Mouse (Mus musculus): ENCODE results near the gene Tex38. TPM values are rescaled to one million over a fixed set of nuclear protein-coding genes. Genes with fewer than 3 reads are reported as not detected.
A peak's percentile ranks its signal among the peaks of the same experiment; 100 is the strongest.

Tex38 gene
- polyA plus RNA-seq, 1 experiment = not detected

DNA sequence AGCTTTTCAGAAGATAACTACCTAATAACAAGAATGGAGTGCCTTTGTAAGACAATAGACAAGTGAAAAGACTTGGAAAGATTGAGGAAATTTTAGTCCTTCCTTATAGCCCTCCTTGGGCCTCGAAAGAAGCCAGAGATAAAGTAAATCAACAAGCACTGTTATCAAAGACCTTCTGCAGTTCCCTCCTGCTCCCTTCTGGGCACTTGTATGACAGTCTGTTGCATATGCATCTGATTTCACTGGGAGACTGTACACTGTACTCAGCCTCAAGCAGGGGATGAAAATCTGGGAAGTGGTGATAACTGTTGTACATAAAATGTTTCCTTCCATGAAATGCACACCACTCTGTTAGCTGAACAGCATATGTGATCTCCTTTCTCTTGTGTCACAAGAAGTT lies 31.5 kb downstream of the Tex38 start:
- Histone ChIP-seq H3K36me3 (ENCODE audit: control insufficient read depth, insufficient read depth) (peaks cover 62% of the 10 kb centered on the region), H3K4me3 (ENCODE audit: insufficient read depth, poor library complexity, severe bottlenecking) (no peak overlapping the region), H3K79me2 (ENCODE audit: control insufficient read depth, insufficient read depth) (no peaks in the 10 kb centered on the region), H3K79me3 (ENCODE audit: low read depth) (no peaks in the 10 kb centered on the region), H3K27me3 (ENCODE audit: control insufficient read depth, insufficient read depth, insufficient read length) (no peaks in the 10 kb centered on the region), H3ac (ENCODE audit: control insufficient read depth, insufficient read length, low read depth) (no peak overlapping the region)
- TF ChIP-seq MYOG (IDR thresholded peaks at IDR 0.05; ENCODE audit: control insufficient read depth, extremely low read depth, insufficient read length) (no peak), MYOD1 (IDR thresholded peaks at IDR 0.05; ENCODE audit: control insufficient read depth, insufficient read length, low read depth) (no peak), CTCF (IDR thresholded peaks at IDR 0.05; ENCODE audit: control insufficient read depth, insufficient read depth, insufficient read length) (no peak), MAX (IDR thresholded peaks at IDR 0.05) (no peak), FOSL1 (IDR thresholded peaks at IDR 0.05; ENCODE audit: insufficient read depth, low read length, poor library complexity, severe bottlenecking) (no peak)

DNA sequence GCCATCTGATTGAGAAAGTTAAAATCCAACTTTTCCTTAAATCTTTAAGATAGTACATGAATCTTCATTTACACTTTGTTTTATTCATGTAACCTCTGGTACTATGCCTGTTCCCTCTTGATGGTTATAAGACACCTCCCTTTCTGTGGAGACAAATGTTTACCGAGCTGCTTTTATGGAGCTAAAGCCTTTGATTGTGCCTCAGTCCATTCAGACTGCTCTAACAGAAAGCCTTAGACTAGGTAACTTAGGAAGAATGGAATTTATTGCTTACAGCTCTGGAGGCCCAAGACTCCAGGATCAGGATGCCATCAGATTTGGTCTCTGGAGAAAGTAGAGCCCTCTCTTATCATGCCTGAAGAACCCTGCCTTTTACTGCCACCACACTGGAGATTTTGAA lies 32.6 kb downstream of the Tex38 start:
- Histone ChIP-seq H3K36me3 (ENCODE audit: control insufficient read depth, insufficient read depth) (peaks cover 58% of the 10 kb centered on the region), H3K79me2 (ENCODE audit: control insufficient read depth, insufficient read depth) (no peaks in the 10 kb centered on the region), H3K79me3 (ENCODE audit: low read depth) (no peaks in the 10 kb centered on the region), H3K27me3 (ENCODE audit: control insufficient read depth, insufficient read depth, insufficient read length) (no peaks in the 10 kb centered on the region), H3ac (ENCODE audit: control insufficient read depth, insufficient read length, low read depth) (no peak overlapping the region), H3K4me3 (ENCODE audit: insufficient read depth, poor library complexity, severe bottlenecking) (no peak overlapping the region)
- TF ChIP-seq USF1 (IDR thresholded peaks at IDR 0.05; ENCODE audit: low read depth) (no peak), CTCF (IDR thresholded peaks at IDR 0.05; ENCODE audit: control insufficient read depth, insufficient read depth, insufficient read length) (no peak), CEBPB (IDR thresholded peaks at IDR 0.05; ENCODE audit: low read depth) (no peak), MYOD1 (IDR thresholded peaks at IDR 0.05; ENCODE audit: control insufficient read depth, insufficient read length, low read depth) (no peak), FOSL1 (IDR thresholded peaks at IDR 0.05; ENCODE audit: insufficient read depth, low read length, poor library complexity, severe bottlenecking) (no peak), MYOG (IDR thresholded peaks at IDR 0.05; ENCODE audit: control insufficient read depth, extremely low read depth, insufficient read length) (no peak), MAX (IDR thresholded peaks at IDR 0.05) (no peak)

DNA sequence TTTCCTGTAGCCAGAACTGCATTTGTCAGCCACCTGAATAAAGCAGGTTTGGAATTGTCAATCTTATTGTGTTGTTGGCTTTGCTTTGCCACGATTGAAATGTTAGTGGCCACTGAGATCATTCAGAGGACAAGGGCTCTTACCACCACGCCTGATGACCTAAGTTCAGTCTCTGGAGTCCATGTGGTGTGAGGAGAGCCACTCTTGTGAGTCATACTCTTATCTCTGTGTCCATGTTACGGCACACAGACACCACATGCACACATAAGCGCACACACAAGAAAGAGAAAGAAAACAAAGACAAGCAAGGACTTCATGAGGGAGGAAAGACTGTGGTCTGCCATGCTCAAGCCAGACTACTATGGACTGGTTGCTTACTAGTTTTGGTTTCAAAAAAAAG lies 37.7 kb downstream of the Tex38 start:
- Histone ChIP-seq H3K27me3 (ENCODE audit: control insufficient read depth, insufficient read depth, insufficient read length) (no peaks in the 10 kb centered on the region), H3K79me2 (ENCODE audit: control insufficient read depth, insufficient read depth) (peaks cover 25% of the 10 kb centered on the region), H3K79me3 (ENCODE audit: low read depth) (peaks cover 7% of the 10 kb centered on the region), H3K4me3 (ENCODE audit: insufficient read depth, poor library complexity, severe bottlenecking) (no peak overlapping the region), H3K36me3 (ENCODE audit: control insufficient read depth, insufficient read depth) (peaks cover 52% of the 10 kb centered on the region), H3ac (ENCODE audit: control insufficient read depth, insufficient read length, low read depth) (no peak overlapping the region)
- TF ChIP-seq USF1 (IDR thresholded peaks at IDR 0.05; ENCODE audit: low read depth) = no peak
- no peak for TF ChIP-seq MYOD1 (IDR thresholded peaks at IDR 0.05; ENCODE audit: control insufficient read depth, insufficient read length, low read depth)
- no peak for TF ChIP-seq MYOG (IDR thresholded peaks at IDR 0.05; ENCODE audit: control insufficient read depth, extremely low read depth, insufficient read length)
- no peak for TF ChIP-seq FOSL1 (IDR thresholded peaks at IDR 0.05; ENCODE audit: insufficient read depth, low read length, poor library complexity, severe bottlenecking)
- TF ChIP-seq MAX (IDR thresholded peaks at IDR 0.05) = no peak
- TF ChIP-seq CEBPB (IDR thresholded peaks at IDR 0.05; ENCODE audit: low read depth) = no peak
- no peak for TF ChIP-seq CTCF (IDR thresholded peaks at IDR 0.05; ENCODE audit: control insufficient read depth, insufficient read depth, insufficient read length)

DNA sequence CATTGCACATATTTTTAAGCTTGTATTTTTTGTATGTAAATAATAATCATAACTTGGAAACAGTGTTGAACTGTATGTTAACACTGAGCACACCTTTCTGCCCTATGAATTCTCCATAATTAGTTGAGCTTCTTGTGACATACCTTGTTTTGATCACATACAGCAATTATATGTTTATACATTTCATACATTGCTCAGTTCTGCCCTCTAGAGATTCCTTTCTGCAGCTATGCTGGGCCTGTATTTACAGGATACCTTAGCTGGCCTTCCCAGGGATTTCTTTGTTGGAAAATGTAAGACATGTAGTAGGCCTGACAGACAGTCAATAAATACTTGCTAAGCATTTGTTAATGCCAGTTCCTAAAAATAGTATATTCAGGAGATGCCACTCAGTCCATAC lies 38.2 kb downstream of the Tex38 start:
- Histone ChIP-seq H3K79me2 (ENCODE audit: control insufficient read depth, insufficient read depth) (peaks cover 29% of the 10 kb centered on the region), H3K79me3 (ENCODE audit: low read depth) (peaks cover 8% of the 10 kb centered on the region), H3K4me3 (ENCODE audit: insufficient read depth, poor library complexity, severe bottlenecking) (no peak overlapping the region), H3ac (ENCODE audit: control insufficient read depth, insufficient read length, low read depth) (no peak overlapping the region), H3K27me3 (ENCODE audit: control insufficient read depth, insufficient read depth, insufficient read length) (no peaks in the 10 kb centered on the region), H3K36me3 (ENCODE audit: control insufficient read depth, insufficient read depth) (peaks cover 48% of the 10 kb centered on the region)
- no peak for TF ChIP-seq CTCF (IDR thresholded peaks at IDR 0.05; ENCODE audit: control insufficient read depth, insufficient read depth, insufficient read length)
- no peak for TF ChIP-seq USF1 (IDR thresholded peaks at IDR 0.05; ENCODE audit: low read depth)
- TF ChIP-seq MYOG (IDR thresholded peaks at IDR 0.05; ENCODE audit: control insufficient read depth, extremely low read depth, insufficient read length) = no peak
- TF ChIP-seq CEBPB (IDR thresholded peaks at IDR 0.05; ENCODE audit: low read depth) = no peak
- no peak for TF ChIP-seq MAX (IDR thresholded peaks at IDR 0.05)

DNA sequence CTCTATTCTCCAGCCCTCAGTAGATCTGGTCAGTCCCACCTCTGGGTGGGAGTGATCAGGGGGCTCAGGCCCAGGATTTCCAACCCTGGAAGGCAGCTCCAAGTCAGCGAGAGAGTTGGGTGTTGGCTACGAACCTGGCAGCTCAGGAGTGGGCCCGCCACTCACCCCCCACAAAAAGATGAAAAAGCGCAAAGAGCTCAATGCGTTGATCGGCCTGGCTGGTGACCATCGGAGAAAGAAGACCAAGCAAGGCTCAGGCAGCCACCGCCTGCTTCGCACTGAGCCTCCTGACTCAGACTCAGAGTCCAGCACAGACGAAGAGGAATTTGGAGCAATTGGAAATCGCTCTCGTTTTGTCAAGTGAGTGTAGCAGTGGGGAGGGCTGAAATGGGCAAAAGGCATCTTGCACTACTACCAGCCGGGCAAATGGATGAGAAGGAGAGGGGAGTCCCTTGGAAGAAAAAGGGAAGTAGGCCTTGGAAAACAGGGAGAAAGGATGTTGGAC lies 42.3 kb downstream of the Tex38 start:
- Histone ChIP-seq H3K79me3 (ENCODE audit: low read depth) (peaks cover 8% of the 10 kb centered on the region), H3K79me2 (ENCODE audit: control insufficient read depth, insufficient read depth) (peaks cover 29% of the 10 kb centered on the region), H3K36me3 (ENCODE audit: control insufficient read depth, insufficient read depth) (peaks cover 28% of the 10 kb centered on the region), H3K27me3 (ENCODE audit: control insufficient read depth, insufficient read depth, insufficient read length) (peaks cover 11% of the 10 kb centered on the region), H3ac (ENCODE audit: control insufficient read depth, insufficient read length, low read depth) (peak overlapping the region; percentile 9), H3K4me3 (ENCODE audit: insufficient read depth, poor library complexity, severe bottlenecking) (peak overlapping the region; percentile 75)
- TF ChIP-seq CTCF (IDR thresholded peaks at IDR 0.05; ENCODE audit: control insufficient read depth, insufficient read depth, insufficient read length) = no peak
- TF ChIP-seq MYOG (IDR thresholded peaks at IDR 0.05; ENCODE audit: control insufficient read depth, extremely low read depth, insufficient read length) = no peak
- TF ChIP-seq CEBPB (IDR thresholded peaks at IDR 0.05; ENCODE audit: low read depth) = no peak
- TF ChIP-seq MYOD1 (IDR thresholded peaks at IDR 0.05; ENCODE audit: control insufficient read depth, insufficient read length, low read depth) = no peak
- no peak for TF ChIP-seq FOSL1 (IDR thresholded peaks at IDR 0.05; ENCODE audit: insufficient read depth, low read length, poor library complexity, severe bottlenecking)
- TF ChIP-seq USF1 (IDR thresholded peaks at IDR 0.05; ENCODE audit: low read depth) = no peak
- TF ChIP-seq MAX (IDR thresholded peaks at IDR 0.05) = no peak

DNA sequence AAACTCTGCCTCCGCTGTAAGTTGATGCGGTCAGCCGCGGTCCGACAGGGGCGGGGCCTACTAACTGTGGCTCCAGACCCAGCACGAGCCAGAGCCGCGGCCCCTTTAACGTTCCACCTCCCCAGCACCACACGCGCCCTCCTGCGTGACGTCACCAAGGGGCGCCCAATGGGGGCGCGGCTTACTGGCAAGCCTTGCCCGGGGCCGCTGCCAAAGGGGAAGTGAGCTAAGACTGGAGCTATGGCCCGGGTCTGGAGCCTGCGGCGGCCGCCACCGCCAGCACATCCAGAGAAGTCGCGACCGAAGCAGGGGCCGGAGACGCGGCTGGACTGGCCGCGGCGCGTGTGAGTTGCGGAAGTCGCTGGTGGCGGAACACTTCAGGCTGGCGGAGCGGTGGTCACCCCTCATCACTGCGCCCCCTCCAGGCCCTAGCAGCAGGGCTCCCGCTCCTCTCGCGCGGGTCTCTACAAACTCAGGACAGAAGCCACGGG lies 43.2 kb downstream of the Tex38 start, which contains the start of gene Efcab14:
Efcab14 (plus strand) TSS at position 194 of the 491 bp plus-strand sequence.
- peak within 1 kb of the TSS; percentile 75 for H3K4me3 ChIP-seq (ENCODE audit: insufficient read depth, poor library complexity, severe bottlenecking)
- H3ac ChIP-seq (ENCODE audit: control insufficient read depth, insufficient read length, low read depth) = peak within 1 kb of the TSS; percentile 92
- peaks cover 19% of the 10 kb centered on the region for H3K36me3 ChIP-seq (ENCODE audit: control insufficient read depth, insufficient read depth)
- peaks cover 17% of the 10 kb centered on the region for H3K27me3 ChIP-seq (ENCODE audit: control insufficient read depth, insufficient read depth, insufficient read length)
- TF ChIP-seq CTCF (IDR thresholded peaks at IDR 0.05; ENCODE audit: control insufficient read depth, insufficient read depth, insufficient read length) (peak; percentile 70), MAX (IDR thresholded peaks at IDR 0.05) (no peak)
- peaks cover 29% of the 10 kb centered on the region for H3K79me2 ChIP-seq (ENCODE audit: control insufficient read depth, insufficient read depth)
- peaks cover 7% of the 10 kb centered on the region for H3K79me3 ChIP-seq (ENCODE audit: low read depth)

Data from C2C12 (cell line).